Mouse (Mus musculus) 3134 (cell line): ENCODE measurements around the gene Uqcc1.
"Not testable (repeated sequence)": the region's sequence is repeated elsewhere in the genome, so short reads cannot be mapped to it uniquely, and the experiment has no call there.

Experiments
- DNase-seq: peaks from one replicate; pipeline ENCODE4 v3.0.0-alpha.2; 2011; ENCODE audit warnings: low spot score; ENCODE audit not compliant: insufficient read length; ENCODE audit errors: extremely low read depth

Uqcc1 gene

GRCm38 (mm10) chr2:155862573-155863300 is 67.4 kb downstream of the Uqcc1 start:
- no peak for DNase-seq

- DNase-seq, result no peak
Measured at GRCm38 (mm10) chr2:155861581-155861980, 68.5 kb downstream of the Uqcc1 start.

GRCm38 (mm10) chr2:155860102-155860501 is 70.0 kb downstream of the Uqcc1 start:
- no peak for DNase-seq

- no peak for DNase-seq
Measured at GRCm38 (mm10) chr2:155852536-155852935, 77.6 kb downstream of the Uqcc1 start.

GRCm38 (mm10) chr2:155850120-155850519 is 80.0 kb downstream of the Uqcc1 start:
- peak; percentile 74 for DNase-seq

DNA sequence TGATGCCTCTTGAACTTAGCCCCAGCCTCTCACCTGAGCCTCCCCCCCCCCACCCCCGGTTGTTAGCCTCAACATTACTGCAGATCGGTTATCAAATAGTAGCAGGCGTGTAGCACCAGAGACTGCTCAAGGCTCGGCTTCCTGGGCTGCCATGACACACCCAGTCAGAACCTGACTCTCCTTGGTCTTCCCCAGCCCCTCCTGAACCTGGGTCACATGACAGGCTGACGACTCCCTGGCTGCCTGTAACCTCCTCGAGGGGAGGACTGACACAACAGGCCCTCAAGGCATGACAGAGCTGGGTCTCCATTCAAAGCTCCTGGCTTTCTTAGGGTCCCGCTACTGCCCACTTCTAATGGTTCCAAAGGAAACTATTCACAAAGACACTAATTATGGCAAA is 80.6 kb downstream of the Uqcc1 start:
- no peak for DNase-seq

- peak; percentile 65 for DNase-seq
Measured at GRCm38 (mm10) chr2:155848291-155848690, 81.8 kb downstream of the Uqcc1 start.

DNA sequence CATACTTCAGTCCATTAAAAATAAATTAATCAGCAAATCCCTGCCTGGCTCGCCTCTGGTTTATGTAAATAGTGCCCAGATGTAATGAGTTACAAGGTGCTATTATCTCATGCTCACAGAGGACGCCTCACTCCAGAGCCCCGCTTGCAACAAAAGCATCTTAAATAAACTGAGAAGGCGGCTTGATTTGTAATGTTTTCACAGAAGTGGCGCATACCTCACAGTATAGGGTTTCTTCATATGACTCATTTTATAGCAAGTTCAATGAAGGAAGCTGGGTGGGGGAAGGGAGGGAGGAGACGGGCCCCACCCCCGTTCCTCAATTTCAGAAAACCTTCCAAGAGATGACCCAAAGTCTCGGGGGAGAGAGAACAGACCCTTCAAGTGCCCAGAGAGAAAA is 83.2 kb downstream of the Uqcc1 start:
- no peak for DNase-seq

DNA sequence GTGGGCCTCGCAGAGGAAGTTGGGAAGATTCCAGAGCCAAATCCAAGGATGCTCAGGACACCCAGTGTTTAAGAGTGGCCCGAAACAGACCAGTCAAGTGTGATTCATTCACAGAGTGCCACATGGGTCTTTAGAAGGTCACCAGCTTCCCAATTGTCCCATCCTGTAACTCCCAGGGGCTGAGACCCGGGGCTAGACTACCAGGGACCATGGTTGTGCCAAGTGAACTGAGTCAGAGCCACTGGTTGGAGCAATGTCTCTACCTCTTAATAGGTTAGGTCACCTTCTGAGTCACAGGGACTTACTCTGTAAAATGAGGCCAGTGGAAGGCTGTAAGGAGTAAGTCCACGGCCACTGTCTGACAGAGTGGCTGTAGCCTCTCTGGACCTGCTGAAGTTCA is 91.1 kb downstream of the Uqcc1 start:
- DNase-seq, result no peak

GRCm38 (mm10) chr2:155837961-155838360 is 92.1 kb downstream of the Uqcc1 start:
- no peak for DNase-seq

GRCm38 (mm10) chr2:155834732-155835131 is 95.4 kb downstream of the Uqcc1 start, which contains the start of gene Fam83c:
Gene Fam83c, minus strand, starts transcription at chr2:155834854.
- DNase-seq, result no peak

GRCm38 (mm10) chr2:155832087-155832486 is 98.0 kb downstream of the Uqcc1 start:
- not testable (repeated sequence) for DNase-seq

GRCm38 (mm10) chr2:155831302-155831701 is 98.8 kb downstream of the Uqcc1 start:
- no peak for DNase-seq

DNA sequence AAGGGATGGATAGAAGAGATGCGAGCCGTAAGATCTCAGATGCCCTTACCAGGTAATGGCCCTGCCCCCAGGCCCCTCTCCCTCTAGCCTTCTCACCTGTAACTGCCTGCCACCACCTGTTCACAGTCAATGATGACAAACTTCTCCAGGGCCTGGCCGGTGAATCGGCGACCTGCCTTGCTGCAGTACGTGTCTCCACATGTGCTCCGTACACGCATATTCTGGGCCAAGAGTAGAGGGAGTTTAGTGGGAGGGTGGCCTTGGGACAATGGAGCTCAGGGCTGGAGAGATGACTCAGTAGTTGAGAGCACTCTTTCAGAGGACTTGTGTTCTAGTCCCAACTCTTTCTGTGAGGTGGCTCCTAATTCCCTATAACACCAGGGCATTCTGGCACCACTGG is 99.3 kb downstream of the Uqcc1 start:
- no peak for DNase-seq

- DNase-seq, result peak; percentile 91
Measured at GRCm38 (mm10) chr2:155826630-155827424, 103.3 kb downstream of the Uqcc1 start, which contains the start of gene Eif6. Gene Eif6, minus strand, starts transcription at chr2:155826925.

DNA sequence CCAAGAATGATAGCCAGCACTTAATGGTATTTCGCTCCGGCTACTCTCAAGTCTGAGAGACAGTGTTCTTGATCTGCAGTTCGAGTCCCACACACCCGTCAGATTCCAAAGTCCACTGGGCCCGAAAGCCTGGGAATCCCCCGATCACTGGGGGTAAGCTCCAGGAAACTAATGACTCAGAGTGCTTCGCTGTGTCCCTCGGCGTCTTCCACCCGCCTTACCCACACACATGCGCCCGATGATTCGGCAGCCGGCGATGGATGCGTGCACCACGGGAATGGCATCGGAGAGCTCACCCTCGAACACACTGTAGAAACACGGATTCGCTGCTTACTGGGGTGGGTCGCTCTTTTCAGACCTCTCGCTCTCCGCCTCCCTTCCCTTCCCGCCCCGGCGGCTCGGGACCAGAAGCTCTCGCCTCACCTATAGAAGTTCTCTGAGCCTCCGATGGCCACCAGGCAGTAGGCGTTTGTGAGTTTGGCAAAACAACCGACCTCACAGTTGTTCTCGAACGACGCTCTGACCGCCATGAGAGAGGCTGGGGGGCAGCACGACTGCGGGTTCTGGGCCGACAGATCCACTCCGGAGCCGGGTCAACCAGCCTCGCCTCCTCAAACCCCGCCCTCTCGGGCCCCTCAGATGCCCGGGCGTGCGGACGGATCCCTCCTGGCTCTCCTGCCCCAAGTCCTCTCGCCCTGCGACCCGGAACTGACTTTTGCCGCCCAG is 104.0 kb downstream of the Uqcc1 start:
- DNase-seq, result no peak

DNA sequence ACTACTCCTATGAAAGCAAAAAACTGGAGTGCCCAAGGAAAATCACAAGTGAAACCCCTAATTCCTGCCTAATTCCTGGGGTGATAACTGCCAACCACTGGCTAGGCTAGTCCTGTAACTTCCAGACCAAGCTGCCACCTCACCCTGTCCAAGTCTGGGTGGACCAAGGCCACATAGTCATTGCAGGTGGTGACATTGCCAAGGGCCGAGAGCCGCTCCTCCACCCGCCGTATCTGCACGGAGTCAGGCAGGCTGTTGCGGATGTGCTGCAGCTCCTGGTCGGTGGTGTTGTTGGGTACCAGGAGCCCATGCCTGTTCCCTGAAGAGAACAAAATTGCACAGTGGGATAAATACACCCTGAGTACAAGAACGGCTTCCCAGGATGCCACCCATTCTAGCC is 106.4 kb downstream of the Uqcc1 start:
- DNase-seq, result no peak

GRCm38 (mm10) chr2:155820779-155821178 is 109.3 kb downstream of the Uqcc1 start:
- no peak for DNase-seq

DNA sequence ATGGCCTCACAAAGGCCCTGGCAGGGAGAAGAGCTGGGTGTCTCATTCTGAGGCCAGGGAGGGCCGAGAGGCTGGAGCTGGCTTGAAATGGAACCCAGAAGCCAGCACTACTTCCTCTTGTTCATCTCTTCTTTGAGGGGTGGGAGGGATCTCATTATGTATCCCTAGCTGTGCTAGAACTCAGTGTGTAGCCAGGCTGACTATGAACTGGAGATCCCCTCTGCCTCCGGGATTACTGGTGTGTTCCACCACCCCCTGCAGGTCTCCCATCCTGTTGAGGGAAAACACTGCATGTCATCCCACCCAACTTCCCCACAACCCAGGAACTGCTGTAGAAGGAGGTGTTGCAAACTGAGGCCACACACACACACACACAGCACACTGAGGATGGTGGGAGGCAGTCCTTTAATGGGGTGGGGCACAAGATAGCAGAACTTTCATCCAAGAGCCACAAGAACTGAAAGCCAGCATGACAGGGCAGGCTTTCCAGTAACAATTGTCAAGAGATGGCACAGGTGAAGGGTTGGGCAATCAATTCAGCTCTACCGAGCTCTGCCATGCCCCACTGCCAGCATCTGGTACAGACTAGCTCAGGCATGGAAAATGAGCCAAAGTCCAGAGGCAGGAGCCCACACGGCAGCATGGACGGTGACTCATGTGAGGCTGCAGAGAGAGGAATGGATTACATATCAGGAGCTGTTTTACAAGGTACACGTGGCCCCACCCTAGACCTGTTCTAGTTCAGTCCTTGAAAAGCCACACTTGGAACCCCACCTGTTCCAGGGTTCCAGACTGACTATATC is 110.5 kb downstream of the Uqcc1 start:
- peak; percentile 51 for DNase-seq

- DNase-seq, result no peak
Measured at GRCm38 (mm10) chr2:155819392-155819448, 110.9 kb downstream of the Uqcc1 start, which contains the start of gene BC029722. Gene BC029722, minus strand, starts transcription at chr2:155819426.
